Mouse (Mus musculus): ENCODE measurements around the gene Stc2.

Stc2 gene

DNA sequence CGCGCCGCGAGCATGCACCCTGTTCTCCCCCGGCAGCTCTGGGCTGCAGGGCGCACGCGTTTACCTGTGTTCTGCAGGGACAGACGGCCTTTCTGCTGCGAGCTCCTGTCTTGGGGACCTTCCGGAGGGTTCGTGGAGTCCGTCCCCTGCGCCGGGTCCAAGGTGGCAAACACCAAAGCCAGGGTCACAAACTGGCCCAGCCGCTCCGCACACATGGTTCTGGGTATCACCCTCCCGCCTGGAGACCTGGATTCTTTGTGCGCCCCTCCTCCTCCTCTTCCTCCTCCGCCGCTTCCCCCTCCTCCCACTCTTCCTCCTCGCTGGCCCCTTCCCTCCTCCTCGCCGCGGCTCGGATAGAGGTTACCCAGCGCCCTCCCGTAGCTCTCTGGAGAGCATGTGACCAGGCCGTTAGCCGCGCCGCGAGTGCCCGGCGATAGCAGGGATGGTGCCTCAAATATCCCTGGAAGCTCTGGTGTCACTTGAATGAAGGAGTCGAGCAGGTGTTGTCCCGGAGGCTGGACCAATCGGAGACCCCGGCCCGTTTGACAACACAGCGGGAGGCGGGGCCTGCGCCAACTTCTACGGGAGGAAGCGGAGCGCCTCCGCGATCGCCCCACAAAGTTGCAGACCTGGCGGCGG lies at the start of gene Stc2:
TSS of gene Stc2 (minus strand) at position 427 of the 639 bp plus-strand sequence.
- in situ Hi-C loops (cut with MboI; ENCODE audit: unreplicated experiment in 2 of 2), result no loop called here

DNA sequence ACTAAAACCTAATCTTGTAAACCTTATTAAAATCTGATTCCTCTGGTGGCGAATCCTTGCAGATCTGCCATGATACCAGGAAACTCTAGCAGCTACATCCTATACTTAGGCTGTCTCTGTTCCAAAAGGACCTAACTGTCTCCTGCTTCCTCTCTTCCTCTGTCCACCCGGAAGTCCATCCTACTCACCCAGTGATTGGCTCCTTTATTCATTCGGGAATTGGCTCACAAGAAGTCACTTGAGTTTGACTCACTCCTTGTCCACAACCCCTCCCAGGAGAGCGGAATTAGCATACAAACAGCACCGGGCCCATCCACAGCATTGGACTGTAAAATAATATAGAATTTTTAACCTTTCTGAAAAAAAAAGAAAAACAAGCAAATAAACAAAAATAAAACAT lies 47.2 kb upstream of the Stc2 start:
- in situ Hi-C loops (cut with MboI; ENCODE audit: unreplicated experiment in 2 of 2), result no loop called here

DNA sequence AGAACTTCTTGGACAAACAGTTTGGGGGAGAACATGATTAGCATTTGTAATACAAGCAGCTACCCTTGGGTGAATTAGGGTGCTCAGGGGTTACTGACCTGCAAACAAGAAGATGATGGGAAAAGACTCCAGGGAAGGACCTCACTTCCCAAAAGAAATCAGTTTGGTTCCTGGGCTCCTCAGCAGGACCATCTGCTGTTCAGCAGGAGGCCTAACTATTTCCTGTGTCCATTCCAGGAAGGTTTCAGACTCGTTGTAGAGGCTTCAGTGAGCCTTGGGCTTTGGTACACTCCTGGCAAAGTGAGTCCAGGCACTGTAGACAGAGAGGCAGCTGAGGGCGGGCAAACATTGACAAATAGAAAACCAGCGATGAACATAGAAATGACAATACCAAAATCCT lies 42.5 kb upstream of the Stc2 start:
- in situ Hi-C loops (cut with MboI; ENCODE audit: unreplicated experiment in 2 of 2), result no loop called here

DNA sequence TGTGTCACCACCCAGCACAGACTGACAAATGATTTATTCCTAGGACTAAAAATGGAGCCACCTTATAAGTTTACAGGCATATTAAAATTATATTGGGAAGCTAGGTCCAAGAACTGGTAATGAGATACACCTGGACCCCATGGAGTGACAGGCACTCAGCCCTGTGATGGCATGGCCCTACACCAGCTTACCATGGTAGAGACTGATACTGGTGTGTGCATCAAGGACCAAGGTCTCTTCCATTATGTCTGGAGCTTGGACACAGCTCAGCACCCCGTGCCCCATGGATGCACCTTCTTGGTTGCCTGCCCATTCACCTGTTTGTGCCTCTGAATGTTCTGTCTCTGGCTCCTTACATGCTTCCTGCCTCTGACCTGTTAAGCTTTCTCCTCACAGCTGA lies 36.9 kb upstream of the Stc2 start:
- in situ Hi-C loops (cut with MboI; ENCODE audit: unreplicated experiment in 2 of 2), result no loop called here

DNA sequence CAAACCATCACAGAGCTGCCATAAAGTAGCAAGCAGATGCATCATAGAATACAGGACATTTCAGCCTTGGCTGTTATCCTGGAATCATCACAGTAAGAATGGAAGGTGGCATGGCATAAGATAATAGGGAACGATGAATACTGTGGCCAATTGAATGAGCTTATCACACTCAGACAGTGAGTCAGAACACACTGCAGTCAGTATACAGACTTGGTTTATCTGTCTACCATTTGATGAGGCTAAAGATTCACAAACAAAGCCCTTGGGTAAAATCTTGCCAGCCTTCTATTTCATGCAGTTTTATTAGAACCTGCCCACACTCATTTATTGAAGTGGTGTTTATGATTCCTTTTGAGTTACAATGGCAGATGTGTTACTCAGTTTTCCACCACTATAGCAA lies 33.2 kb upstream of the Stc2 start:
- in situ Hi-C loops (cut with MboI; ENCODE audit: unreplicated experiment in 2 of 2), result no loop called here

DNA sequence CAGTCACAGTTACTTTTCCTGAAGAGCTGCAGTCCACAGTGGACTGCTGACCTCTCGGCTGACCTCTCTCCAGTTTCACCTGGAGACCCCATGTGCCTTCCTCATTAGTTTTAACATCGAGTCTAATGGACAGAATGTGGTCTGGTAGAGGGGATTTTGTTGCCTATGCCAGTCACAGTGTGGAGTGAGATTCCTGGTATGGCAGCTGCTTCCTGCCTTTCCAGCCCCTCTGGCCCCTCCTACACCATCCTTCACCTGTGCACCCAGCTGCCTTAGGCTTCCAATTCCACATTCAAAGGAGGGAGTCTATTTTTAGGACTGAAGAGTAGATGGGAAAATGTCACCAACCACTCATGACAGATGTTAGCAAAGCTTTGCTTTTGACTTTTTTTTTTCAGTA lies 28.7 kb upstream of the Stc2 start:
- in situ Hi-C loops (cut with MboI; ENCODE audit: unreplicated experiment in 2 of 2), result no loop called here

DNA sequence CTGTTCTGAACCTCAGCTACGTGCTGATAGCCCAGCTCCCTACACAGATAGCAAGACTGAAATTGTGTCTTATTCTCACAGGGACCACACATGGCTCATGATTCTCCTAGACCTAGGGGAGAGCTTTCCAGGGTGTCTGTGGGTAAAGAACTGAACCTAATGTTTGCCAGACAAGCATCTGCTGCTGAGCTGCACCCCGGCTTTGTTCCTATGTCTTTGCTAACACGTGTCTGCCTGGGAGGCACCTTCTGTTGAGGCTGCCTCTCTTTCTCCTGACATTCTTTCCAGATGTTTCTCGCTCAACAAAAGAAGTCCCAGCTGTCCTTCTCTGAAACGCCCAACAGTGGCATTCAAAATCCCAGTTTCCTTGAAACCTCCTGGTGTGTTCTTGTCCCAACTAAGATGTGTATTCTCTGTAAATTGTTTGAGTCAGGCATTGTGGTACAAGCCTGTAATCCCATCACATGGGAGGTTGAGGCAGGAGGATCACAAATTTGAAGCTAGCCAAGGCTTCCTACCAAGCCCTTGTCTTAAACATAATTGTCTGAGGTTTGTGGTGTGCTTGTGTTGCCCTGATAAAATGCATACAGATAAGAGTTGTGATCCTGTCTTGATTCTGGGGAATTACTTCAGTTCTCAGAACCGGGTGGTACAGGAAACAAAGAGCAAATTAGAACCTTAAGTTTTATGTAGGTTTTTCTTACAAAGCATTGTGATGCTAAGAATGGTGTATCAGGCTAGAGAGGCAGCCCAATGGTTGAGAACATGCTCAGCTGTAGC lies 27.0 kb upstream of the Stc2 start:
- in situ Hi-C loops (cut with MboI; ENCODE audit: unreplicated experiment in 2 of 2), result no loop called here

DNA sequence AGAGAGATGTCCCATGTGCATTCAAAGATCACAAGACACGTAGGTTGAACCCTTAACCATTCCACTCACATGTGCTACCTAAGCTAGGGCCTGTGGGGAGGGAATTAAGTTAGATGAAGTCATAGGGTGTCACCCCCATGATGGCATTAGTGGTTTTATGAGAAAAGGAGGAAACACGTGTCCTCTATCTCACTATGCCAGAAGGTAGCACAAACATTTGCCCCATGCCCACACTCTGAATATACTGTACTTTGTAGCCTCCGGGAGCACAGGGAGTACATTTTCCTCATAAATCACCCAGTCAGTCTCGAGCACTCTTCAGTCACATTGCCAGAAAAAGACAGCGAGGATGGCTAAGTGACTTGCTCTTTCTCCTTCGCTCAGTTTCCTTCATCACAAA lies 24.2 kb upstream of the Stc2 start:
- in situ Hi-C loops (cut with MboI; ENCODE audit: unreplicated experiment in 2 of 2), result no loop called here

DNA sequence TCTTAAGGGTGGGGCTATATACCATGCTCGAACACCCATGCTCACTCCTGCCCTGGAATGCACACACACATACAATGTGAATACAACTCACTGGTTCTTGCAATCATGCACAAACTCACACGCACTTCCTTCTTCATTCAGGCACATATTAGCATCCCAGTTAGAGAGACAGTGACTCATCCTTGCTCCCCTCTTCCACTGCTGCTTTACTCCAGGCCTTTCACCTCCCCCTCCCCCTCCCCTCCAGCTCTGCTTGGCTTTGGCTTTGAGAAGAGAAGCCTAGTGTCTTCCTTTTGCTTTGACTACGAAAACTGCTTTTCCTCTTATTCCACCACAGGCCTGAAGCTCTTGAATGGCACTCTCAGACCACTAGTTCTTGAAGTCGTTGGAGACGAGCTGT lies 22.5 kb upstream of the Stc2 start:
- in situ Hi-C loops (cut with MboI; ENCODE audit: unreplicated experiment in 2 of 2), result no loop called here

DNA sequence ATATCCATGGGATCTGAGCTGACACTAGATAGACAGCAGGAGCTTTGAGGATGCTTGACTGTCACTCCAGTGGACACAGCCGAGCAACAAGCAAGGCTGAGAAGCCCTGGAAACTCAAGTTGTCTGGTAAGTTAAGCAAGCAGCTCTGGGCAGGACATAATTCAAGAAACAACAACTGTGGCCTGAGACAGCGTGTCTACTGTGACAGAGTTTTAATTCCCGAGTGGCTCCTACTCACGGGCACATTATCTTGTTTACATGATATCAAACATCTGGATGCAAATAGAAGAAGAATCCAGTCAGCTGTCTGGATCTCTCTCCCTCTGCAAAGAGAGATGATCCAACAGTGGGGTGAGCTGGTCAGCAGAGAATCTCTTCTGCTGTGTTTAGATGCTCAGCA lies 19.0 kb upstream of the Stc2 start:
- in situ Hi-C loops (cut with MboI; ENCODE audit: unreplicated experiment in 2 of 2), result no loop called here

DNA sequence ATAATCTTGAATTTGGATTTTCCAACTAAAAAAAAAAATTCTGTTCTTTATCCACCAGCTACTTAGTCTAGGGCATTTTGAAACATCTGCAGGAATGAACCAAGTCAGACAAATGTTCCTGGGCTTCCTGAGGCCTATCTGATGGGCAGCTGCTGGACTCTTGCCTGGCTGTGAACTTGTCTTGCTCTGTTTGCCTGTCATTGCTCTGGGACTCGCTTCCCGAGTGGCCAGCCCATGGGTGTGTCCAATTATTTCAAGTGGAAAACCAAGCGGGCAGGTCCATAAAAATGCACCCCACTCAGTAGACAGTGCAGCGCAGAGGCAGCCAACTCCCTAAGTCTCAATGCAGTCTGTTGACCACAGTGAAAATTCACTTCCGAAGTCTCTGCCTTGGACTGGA lies 17.7 kb upstream of the Stc2 start:
- in situ Hi-C loops (cut with MboI; ENCODE audit: unreplicated experiment in 2 of 2), result no loop called here

DNA sequence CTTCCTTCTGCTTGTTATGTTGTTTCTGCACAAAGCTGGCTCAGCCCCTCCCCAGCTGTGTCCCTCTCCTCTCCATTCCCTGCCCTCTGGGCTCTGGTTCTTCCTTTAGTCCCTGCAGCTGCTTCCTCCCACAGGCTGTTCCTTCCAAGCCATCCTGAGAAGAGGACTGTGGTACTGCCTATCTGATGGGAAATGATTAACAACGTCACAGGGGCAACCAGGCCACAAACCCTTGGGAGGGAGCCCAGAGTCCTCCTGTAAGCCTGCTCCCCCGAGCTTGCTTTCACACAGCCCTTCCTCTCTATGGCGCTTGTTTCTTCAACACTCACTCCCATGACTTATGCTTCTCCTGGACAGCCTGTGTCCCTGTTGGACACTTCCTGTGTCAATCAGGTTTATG lies 16.7 kb upstream of the Stc2 start:
- in situ Hi-C loops (cut with MboI; ENCODE audit: unreplicated experiment in 2 of 2), result no loop called here

DNA sequence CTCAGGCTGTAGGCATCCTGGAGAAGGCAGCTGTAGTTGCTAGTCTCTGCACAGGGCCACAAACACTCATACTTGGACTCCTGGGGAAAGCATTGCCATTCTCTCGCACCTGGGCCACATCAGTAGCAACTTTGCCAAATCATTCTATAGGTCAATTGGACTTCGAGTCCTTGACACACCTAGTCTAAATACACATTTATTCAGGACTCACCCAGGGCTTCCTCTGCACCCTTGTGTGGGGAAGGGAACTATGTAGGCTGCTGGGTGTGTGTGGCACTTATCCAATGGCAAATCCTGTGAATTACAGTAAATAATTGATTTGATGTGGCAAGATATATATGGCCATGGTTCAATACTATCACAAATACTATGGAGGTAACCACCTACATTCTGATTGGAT lies 14.1 kb upstream of the Stc2 start:
- in situ Hi-C loops (cut with MboI; ENCODE audit: unreplicated experiment in 2 of 2), result no loop called here

DNA sequence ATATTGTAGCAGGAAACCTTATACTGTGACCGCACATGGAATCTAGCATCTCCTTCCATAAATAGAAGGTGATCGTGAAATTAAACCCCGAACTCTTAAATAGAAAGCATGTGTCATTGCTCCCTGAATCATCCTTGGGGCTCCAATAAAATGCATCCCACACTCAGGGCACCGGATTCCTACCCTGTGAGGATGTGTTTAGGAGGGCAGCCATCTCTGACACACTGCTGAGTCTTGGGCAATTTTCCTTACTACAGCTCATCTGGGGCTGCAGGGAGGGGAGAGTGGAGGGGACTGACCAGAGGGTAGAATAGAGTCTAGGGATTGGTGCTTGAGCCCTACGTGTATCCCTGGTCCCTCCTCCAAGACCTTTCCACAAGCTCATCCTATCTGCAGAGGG lies 12.3 kb upstream of the Stc2 start:
- in situ Hi-C loops (cut with MboI; ENCODE audit: unreplicated experiment in 2 of 2), result no loop called here

DNA sequence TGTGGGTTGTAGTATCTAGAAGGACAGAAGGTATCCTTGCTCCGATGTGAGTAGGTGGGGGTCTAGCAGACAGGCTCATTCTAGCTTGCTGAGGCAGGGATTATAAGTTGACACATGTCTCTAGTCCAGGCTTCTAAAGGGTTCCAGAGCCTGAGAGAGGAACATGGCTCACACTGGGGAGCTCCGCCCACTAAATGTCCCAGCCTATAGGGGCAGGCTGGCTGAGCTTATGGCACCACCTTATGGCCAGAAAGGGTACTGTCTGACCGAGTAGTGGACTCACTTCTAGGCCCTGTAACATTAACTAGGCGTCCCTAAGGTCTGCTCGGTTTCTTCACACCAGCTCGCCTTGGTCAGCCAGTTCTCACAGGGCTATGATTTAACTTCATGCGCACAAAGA lies 3.6 kb upstream of the Stc2 start:
- in situ Hi-C loops (cut with MboI; ENCODE audit: unreplicated experiment in 2 of 2), result no loop called here

DNA sequence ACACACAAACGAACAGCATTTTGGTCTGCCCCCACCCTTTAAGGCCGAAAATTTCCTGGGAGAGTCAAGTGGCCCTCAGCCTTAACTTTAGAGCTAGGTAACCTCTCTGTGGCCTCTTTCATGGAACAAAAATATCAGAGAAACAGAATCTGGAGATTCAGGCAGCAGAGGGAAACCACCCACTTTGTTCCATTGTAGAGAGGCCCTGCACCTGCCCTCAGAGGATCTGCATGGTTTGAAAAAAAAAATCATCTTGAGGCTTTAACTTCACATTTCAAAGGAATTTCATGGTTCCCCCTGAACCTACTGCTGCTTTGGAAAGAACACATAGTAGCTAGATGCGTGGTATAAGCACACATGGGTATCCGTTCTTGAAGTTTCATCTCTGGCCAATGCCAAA lies 2.3 kb upstream of the Stc2 start:
- in situ Hi-C loops (cut with MboI; ENCODE audit: unreplicated experiment in 2 of 2), result no loop called here

DNA sequence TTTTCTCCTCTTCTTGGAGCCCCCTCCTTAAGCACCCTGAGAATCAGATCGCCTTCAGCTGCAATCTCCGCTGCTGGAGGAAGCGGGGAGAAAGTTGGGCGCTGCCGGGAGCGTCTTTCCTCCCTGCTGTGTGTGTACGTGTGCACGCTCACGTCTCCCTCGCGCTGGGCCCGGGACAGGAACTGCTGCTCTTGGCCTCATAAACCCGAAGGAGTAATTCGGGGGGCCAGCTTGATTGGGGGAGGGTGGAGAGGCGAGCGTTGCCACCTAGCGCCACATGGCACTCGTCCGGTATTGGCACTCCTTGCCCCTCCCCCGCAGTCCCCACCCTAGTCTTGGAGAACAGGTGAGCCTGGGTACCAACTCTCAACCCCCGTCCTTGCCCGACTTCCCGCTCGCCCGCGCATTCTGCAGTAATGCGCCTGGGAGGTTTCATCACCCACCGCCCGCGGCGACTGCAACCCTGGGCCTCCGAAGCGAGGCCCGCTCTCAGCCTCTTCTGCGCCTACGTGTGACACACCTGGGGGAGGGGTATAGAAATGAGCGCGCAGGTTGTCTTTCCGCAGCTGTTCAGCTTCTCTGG lies 1.5 kb upstream of the Stc2 start:
- in situ Hi-C loops (cut with MboI; ENCODE audit: unreplicated experiment in 2 of 2), result no loop called here

DNA sequence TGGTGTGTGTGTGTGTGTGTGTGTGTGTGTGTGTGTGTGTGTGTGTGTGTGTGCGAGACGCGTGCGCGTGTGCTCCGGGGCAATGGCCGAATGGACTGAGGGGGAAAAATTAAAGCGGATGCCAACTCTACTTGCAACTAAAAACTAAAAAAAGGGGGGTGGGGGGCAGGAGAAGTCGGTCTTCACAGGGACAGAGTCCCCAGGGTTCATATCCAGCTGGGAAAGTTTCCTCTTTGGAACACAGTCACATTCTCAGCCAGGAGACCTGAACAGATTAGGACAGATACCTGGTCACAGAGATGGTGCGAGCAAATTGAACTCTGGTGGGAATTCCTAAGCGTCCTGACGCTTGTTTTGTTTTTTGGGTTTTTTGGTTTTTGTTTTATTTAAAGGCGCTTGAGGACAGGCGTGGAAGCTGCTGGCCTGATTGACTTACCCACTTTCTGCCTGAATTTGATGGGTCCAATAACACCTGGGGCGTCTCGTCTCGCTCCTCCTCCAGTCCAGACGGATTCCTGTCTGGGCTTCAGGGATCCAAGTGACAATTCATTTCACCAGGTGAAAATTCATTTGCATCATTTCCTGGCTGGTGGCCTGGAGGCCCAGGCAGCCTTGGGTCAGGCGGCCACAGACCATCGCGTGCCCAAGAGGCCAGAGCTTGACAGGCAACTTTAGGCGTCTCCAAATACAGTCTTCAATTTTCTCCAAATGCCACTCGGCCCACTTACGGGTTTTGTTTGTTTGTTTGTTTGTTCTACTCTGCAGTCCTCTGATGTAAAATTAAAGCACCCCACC lies 759 bp upstream of the Stc2 start:
- in situ Hi-C loops (cut with MboI; ENCODE audit: unreplicated experiment in 2 of 2), result no loop called here

DNA sequence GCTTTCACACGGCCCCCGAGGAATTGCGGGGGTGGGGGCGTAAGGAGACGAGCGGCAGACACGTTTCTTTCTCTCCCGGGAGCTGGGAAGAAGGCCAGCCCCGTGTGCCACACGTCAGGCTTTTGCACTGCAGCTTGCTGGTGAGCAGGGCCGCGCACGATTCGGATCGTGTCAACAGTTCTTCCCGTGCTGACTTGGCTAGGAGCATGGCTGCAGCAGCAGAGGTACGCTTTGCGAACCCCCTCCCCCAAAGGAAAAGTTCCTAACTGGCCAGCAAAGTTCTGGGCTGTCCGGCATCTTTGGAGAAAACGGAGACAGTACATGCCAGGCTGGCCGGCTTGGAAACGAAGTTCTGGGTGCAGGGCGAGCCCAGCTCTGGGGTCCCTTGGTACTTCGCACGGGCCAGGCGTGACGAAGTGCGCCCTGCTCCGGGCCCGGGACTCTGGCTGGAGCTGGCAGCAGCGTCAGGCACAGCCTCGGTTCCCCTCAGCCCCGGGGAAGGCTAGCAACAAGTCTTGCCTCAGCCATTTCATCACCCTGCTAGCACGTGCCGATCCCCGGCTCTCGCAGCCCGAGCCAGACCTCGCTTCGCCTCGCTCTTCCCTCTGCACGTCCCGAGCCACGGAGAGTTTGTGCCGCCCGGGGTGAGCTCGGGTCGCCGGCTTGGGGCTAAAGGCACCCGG lies 768 bp downstream of the Stc2 start:
- in situ Hi-C loops (cut with MboI; ENCODE audit: unreplicated experiment in 2 of 2), result no loop called here

DNA sequence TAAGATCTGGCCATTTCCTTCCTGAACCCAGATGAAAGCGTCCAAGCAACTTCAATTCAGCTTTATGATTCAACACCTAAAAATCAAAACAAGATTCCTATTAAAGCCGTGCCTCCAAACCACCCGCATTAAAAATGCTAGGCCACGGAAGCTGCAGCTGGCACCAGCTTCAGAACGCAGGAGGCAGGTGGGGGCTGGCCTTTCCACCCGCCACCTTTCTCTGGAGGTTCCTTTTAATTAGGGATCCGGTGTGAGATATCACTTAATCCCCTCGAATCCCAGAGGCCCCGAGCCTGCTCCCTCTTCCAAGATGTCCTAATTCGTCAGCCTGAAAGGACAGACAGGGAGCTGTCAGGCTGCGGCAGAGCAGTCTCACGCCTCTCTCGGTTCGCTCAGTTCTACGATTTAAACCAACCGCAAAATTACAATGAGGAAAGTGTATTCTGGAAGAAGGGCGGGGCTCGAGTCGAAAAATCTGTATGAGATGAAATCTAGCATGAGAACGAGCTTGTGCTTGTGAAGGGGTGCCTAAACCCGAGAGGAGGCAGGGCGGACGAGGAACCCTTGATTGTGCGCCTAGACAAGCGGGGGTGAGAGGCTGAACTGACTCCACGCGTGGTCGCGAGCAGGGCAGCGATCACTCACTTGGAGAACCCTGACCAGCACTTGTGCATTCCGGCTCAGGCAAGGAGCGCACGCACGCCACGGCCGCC lies 1.5 kb downstream of the Stc2 start:
- in situ Hi-C loops (cut with MboI; ENCODE audit: unreplicated experiment in 2 of 2), result no loop called here

Measured in v-Abl transformed pro-B cells (cell line).